Mouse (Mus musculus): ENCODE measurements around the gene Mta3. TPM values are rescaled to one million over a fixed set of nuclear protein-coding genes. Genes with fewer than 3 reads are reported as not detected.

The Mta3 gene
- polyA plus RNA-seq, 1 experiment, result 44.5 TPM

DNA sequence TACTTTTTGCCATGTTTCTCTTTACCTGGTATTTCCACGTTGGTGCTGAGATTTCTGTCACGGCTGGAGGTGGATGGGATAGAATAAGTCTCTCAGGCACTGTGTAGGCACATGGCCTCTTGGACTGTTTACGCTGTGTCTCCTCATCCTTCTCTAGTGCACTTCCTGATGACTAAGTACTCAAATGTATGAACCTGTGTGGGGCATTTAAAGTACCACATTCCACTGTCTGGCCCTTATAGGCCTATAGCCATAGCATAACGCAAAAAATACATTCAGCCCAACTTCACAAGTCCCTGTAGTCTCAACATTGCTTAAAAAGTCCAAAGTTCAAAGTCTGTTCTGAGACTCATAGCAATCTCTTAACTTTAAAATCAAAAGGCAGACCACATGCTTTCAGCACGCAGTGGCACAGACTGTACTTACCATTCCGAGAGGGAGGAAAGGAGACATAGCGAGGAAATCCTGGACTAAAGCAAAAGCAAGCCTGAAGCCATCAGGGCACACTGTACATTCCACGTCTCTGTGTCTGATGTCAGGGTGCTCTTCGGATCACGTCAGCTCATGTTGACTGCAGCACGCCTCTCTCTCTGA, 38.4 kb downstream of the Mta3 start:
- no peak overlapping the region for H3K4me3 ChIP-seq (ENCODE audit: control insufficient read depth, insufficient read depth, low read length)
- TF ChIP-seq CTCF (IDR thresholded peaks at IDR 0.05; ENCODE audit: borderline replicate concordance, control insufficient read depth, extremely low read depth, insufficient read depth, low read length, poor library complexity), result no peak
- no peak for TF ChIP-seq POLR2A (IDR thresholded peaks at IDR 0.05; ENCODE audit: control insufficient read depth, extremely low read depth, insufficient read depth, low read length, poor library complexity)
- 97% methylated on average over 11 of the region's 11 CpGs for WGBS
- no peak for DNase-seq
- H3K27ac ChIP-seq (ENCODE audit: control insufficient read depth, insufficient read depth, low read length), result no peak overlapping the region
- no peaks in the 10 kb centered on the region; the same call in 1 of the 2 replicates for H3K36me3 ChIP-seq (ENCODE audit: control insufficient read depth, insufficient read depth, low read length)
- no peaks in the 10 kb centered on the region for H3K27me3 ChIP-seq (ENCODE audit: control insufficient read depth, insufficient read depth, low read length)
- no peaks in the 10 kb centered on the region for H3K4me1 ChIP-seq (replicated peaks; ENCODE audit: control insufficient read depth, insufficient read depth, low read length)

- TF ChIP-seq POLR2A (IDR thresholded peaks at IDR 0.05; ENCODE audit: control insufficient read depth, extremely low read depth, insufficient read depth, low read length, poor library complexity) (no peak), CTCF (IDR thresholded peaks at IDR 0.05; ENCODE audit: borderline replicate concordance, control insufficient read depth, extremely low read depth, insufficient read depth, low read length, poor library complexity) (no peak)
- no peaks in the 10 kb centered on the region for H3K4me1 ChIP-seq (replicated peaks; ENCODE audit: control insufficient read depth, insufficient read depth, low read length)
- no peak overlapping the region for H3K27ac ChIP-seq (ENCODE audit: control insufficient read depth, insufficient read depth, low read length)
- H3K36me3 ChIP-seq (ENCODE audit: control insufficient read depth, insufficient read depth, low read length), result no peaks in the 10 kb centered on the region
- H3K27me3 ChIP-seq (ENCODE audit: control insufficient read depth, insufficient read depth, low read length), result no peaks in the 10 kb centered on the region
- H3K4me3 ChIP-seq (ENCODE audit: control insufficient read depth, insufficient read depth, low read length), result no peak overlapping the region
- no peak for DNase-seq
- 94% methylated on average over 10 of the region's 10 CpGs for WGBS
Observed at GRCm38 (mm10) chr17:83747405-83748160, 41.6 kb downstream of the Mta3 start.

- H3K27ac ChIP-seq (ENCODE audit: control insufficient read depth, insufficient read depth, low read length), result no peak overlapping the region
- H3K27me3 ChIP-seq (ENCODE audit: control insufficient read depth, insufficient read depth, low read length), result no peaks in the 10 kb centered on the region
- no peak for DNase-seq
- no peak for TF ChIP-seq CTCF (IDR thresholded peaks at IDR 0.05; ENCODE audit: borderline replicate concordance, control insufficient read depth, extremely low read depth, insufficient read depth, low read length, poor library complexity)
- no peak for TF ChIP-seq POLR2A (IDR thresholded peaks at IDR 0.05; ENCODE audit: control insufficient read depth, extremely low read depth, insufficient read depth, low read length, poor library complexity)
- H3K4me3 ChIP-seq (ENCODE audit: control insufficient read depth, insufficient read depth, low read length), result no peak overlapping the region
- 98% methylated on average over 5 of the region's 5 CpGs for WGBS
- H3K4me1 ChIP-seq (replicated peaks; ENCODE audit: control insufficient read depth, insufficient read depth, low read length), result no peaks in the 10 kb centered on the region
- H3K36me3 ChIP-seq (ENCODE audit: control insufficient read depth, insufficient read depth, low read length), result peaks cover 6% of the 10 kb centered on the region; the same call in 1 of the 2 replicates
Observed at GRCm38 (mm10) chr17:83750216-83750950, 44.4 kb downstream of the Mta3 start.

GRCm38 (mm10) chr17:83753112-83753899, 47.3 kb downstream of the Mta3 start:
- no peaks in the 10 kb centered on the region for H3K27me3 ChIP-seq (ENCODE audit: control insufficient read depth, insufficient read depth, low read length)
- 93% methylated on average over 11 of the region's 11 CpGs for WGBS
- TF ChIP-seq POLR2A (IDR thresholded peaks at IDR 0.05; ENCODE audit: control insufficient read depth, extremely low read depth, insufficient read depth, low read length, poor library complexity) (no peak), CTCF (IDR thresholded peaks at IDR 0.05; ENCODE audit: borderline replicate concordance, control insufficient read depth, extremely low read depth, insufficient read depth, low read length, poor library complexity) (no peak)
- no peak overlapping the region for H3K27ac ChIP-seq (ENCODE audit: control insufficient read depth, insufficient read depth, low read length)
- H3K4me3 ChIP-seq (ENCODE audit: control insufficient read depth, insufficient read depth, low read length), result no peak overlapping the region
- DNase-seq, result no peak
- H3K36me3 ChIP-seq (ENCODE audit: control insufficient read depth, insufficient read depth, low read length), result peaks cover 6% of the 10 kb centered on the region; the same call in 1 of the 2 replicates
- H3K4me1 ChIP-seq (replicated peaks; ENCODE audit: control insufficient read depth, insufficient read depth, low read length), result no peaks in the 10 kb centered on the region

DNA sequence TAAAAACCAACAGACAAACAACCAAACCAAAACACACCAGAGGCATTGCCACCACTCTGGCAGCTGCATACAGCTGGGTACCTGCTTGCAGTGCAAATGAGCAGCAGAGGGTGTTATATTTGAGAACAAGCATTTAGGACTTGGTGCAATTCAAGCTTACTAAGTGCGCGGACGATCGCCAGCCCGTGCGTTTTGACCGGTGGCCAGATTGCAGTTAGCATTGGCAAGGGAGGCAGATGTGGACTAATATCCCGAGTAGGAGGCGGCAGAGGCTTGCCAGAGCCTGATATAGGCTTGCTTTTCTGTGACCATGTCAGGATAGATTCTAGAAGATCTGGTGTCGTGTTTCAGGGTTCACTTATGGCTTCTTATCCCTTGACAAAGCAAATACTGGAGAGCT, 52.1 kb downstream of the Mta3 start:
- DNase-seq, result no peak
- Histone ChIP-seq H3K36me3 (ENCODE audit: control insufficient read depth, insufficient read depth, low read length) (peaks cover 3% of the 10 kb centered on the region; the same call in 1 of the 2 replicates), H3K4me3 (ENCODE audit: control insufficient read depth, insufficient read depth, low read length) (no peak overlapping the region), H3K4me1 (replicated peaks; ENCODE audit: control insufficient read depth, insufficient read depth, low read length) (no peaks in the 10 kb centered on the region), H3K27ac (ENCODE audit: control insufficient read depth, insufficient read depth, low read length) (no peak overlapping the region), H3K27me3 (ENCODE audit: control insufficient read depth, insufficient read depth, low read length) (no peaks in the 10 kb centered on the region)
- TF ChIP-seq CTCF (IDR thresholded peaks at IDR 0.05; ENCODE audit: borderline replicate concordance, control insufficient read depth, extremely low read depth, insufficient read depth, low read length, poor library complexity), result no peak
- TF ChIP-seq POLR2A (IDR thresholded peaks at IDR 0.05; ENCODE audit: control insufficient read depth, extremely low read depth, insufficient read depth, low read length, poor library complexity), result no peak
- 95% methylated on average over 10 of the region's 10 CpGs for whole genome bisulfite sequencing

DNA sequence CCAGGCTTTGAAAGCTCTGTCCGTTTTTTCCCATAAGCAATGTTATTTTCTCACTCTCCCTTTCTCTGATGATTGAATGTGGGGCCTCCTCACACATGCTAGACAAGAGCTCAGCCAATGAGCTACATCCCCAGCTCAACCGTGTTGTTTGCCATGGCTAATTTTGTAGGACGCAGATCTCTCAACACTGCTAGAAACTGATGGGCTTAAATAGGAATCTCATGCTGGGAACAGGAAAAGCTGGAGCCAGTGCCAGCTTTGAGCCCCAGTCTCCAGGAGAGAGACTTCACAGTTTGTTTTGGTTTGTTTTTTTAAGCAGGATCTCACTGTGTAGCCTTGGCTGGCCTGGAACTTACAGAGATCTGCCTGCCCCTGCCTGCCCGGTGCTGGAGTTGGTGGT, 53.6 kb downstream of the Mta3 start:
- H3K36me3 ChIP-seq (ENCODE audit: control insufficient read depth, insufficient read depth, low read length), result 0 out of 2 replicates have a peak, but pooled peaks cover 6% of the 10 kb centered on the region
- H3K4me3 ChIP-seq (ENCODE audit: control insufficient read depth, insufficient read depth, low read length), result no peak overlapping the region
- no peak for DNase-seq
- TF ChIP-seq CTCF (IDR thresholded peaks at IDR 0.05; ENCODE audit: borderline replicate concordance, control insufficient read depth, extremely low read depth, insufficient read depth, low read length, poor library complexity) (no peak), POLR2A (IDR thresholded peaks at IDR 0.05; ENCODE audit: control insufficient read depth, extremely low read depth, insufficient read depth, low read length, poor library complexity) (no peak)
- H3K27ac ChIP-seq (ENCODE audit: control insufficient read depth, insufficient read depth, low read length), result no peak overlapping the region
- no peaks in the 10 kb centered on the region for H3K4me1 ChIP-seq (replicated peaks; ENCODE audit: control insufficient read depth, insufficient read depth, low read length)
- H3K27me3 ChIP-seq (ENCODE audit: control insufficient read depth, insufficient read depth, low read length), result no peaks in the 10 kb centered on the region
- 91% methylated on average over 4 of the region's 4 CpGs for WGBS

Measured in thymus, adult 2 months (tissue).